Comparison of ENCODE assay signal across 26 mouse cellular contexts in the genomic region with DNA sequence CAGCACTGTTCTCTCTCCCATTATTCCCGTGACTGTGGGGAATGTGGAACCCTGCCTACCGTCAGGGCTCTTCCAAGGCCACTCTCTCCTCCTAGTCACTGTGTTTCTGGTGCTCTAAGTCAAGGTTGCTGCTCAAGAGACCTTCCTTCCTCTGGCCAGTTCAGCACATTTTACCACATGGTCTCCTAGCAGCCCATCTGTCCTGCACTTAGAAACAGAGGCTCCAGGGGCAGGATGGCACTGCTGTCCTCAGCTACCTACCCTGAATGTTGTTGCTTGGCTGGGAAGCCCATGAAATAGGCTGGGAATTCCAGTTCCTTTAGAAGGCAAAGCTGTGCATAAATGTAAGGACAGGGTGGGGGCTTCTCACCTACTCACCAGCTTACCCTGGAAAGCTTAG.
DNase-seq lines count a peak whose midpoint lies in the region; ATAC-seq lines count a peak whose summit lies in the region.
"Had no signal": no experiment of that assay in that cellular context is flagged by ENCODE, and none has a peak within 500 bp of the region (broad histone marks: within the 10 kb centered on the region; RNA-seq: fewer than 3 reads in every experiment).

No protein-coding gene starts in this region.

- no peaks in the 10 kb centered on the region for H3K9me3 ChIP-seq in heart, embryonic 10.5 days
- H3K9me3 ChIP-seq: forebrain, embryonic 10.5 days; forebrain, embryonic 13.5 days; hindbrain, embryonic 10.5 days; hindbrain, embryonic 13.5 days had no signal

- H3K36me3 ChIP-seq in heart, embryonic 10.5 days, result no peaks in the 10 kb centered on the region
- H3K36me3 ChIP-seq: forebrain, embryonic 10.5 days; G1E; hindbrain, embryonic 10.5 days; hindbrain, embryonic 13.5 days had no signal

- DNase-seq in adrenal gland, adult 2 months, result peak; percentile 29
- no peak for DNase-seq in adrenal gland, postnatal 25 days
- DNase-seq in heart, embryonic 10.5 days (ENCODE audit: low spot score), result no peak
- DNase-seq in heart, postnatal 25 days (ENCODE audit: low spot score), result no peak
- peak; percentile 18 for DNase-seq in thymus, postnatal 4 days
- DNase-seq in thymus, postnatal 14 days, result no peak
- peak; percentile 3 for DNase-seq in naive thymus-derived CD4-positive, alpha-beta T cell, adult 2 months (ENCODE audit: low read depth)
- DNase-seq: B cell, adult 2 months; cerebellum, adult 18-20 months; cerebellum, adult 9-10 months; cerebellum, postnatal 14 days; gastrocnemius, postnatal 10 days; gastrocnemius, postnatal 36 days; heart, adult 18-20 months; heart, postnatal 36 days; kidney, adult 18-20 months had no signal

- ATAC-seq in inflammation-experienced regulatory T-cells, adult 6 months, result no peak
- ATAC-seq: forebrain, embryonic 13.5 days; forebrain, embryonic 16.5 days; hindbrain, embryonic 16.5 days; Patski had no signal

- intact Hi-C loops in heart, postnatal 25 days (cut with DNase I), result no loop called here

- H3K4me3 ChIP-seq in heart, embryonic 10.5 days, result no peak overlapping the region
- H3K4me3 ChIP-seq: forebrain, embryonic 10.5 days; forebrain, embryonic 13.5 days; hindbrain, embryonic 10.5 days; hindbrain, embryonic 13.5 days had no signal

- 66% methylated on average over 2 of the region's 2 CpGs for WGBS in heart, embryonic 10.5 days

- H3K27ac ChIP-seq in heart, embryonic 10.5 days, result 0 out of 2 replicates have a peak overlapping the region, but pooled peaks have one; percentile 29
- H3K27ac ChIP-seq: forebrain, embryonic 10.5 days; forebrain, embryonic 13.5 days; hindbrain, embryonic 10.5 days; hindbrain, embryonic 13.5 days had no signal

- 0 out of 2 replicates have a peak, but pooled peaks cover 7% of the 10 kb centered on the region for H3K27me3 ChIP-seq in heart, embryonic 10.5 days (ENCODE audit: insufficient read depth, poor library complexity, severe bottlenecking)
- H3K27me3 ChIP-seq: CH12.LX; forebrain, embryonic 13.5 days; hindbrain, embryonic 13.5 days; Patski had no signal

- H3K4me1 ChIP-seq in heart, embryonic 10.5 days, result peaks cover 26% of the 10 kb centered on the region; the same call in 1 of the 2 replicates
- H3K4me1 ChIP-seq: hindbrain, embryonic 13.5 days had no signal

Comparison
In these comparisons a context has a peak if more than half of its experiments do, and no peak if none do; other contexts are left out.
1. DNase-seq: peak in adrenal gland, adult 2 months (single experiment), thymus, postnatal 4 days (single experiment) and naive thymus-derived CD4-positive, alpha-beta T cell, adult 2 months (single experiment); none in adrenal gland, postnatal 25 days (single experiment), heart, embryonic 10.5 days (single experiment), heart, postnatal 25 days (single experiment) and thymus, postnatal 14 days (single experiment).